Mouse (Mus musculus) layer of hippocampus, postnatal 25 days (tissue): ENCODE data around the gene Vwa5b1. TPM values are rescaled to one million over a fixed set of nuclear protein-coding genes. Genes with fewer than 3 reads are reported as not detected.

Source experiments
- DNase-seq, 2 experiments: peaks; one replicate each; pipeline ENCODE4 v3.0.0; 2022; ENCODE audit warnings: mixed read lengths in 2 of 2, low spot score in 1 of 2; ENCODE audit errors: extremely low spot score in 1 of 2
- total RNA-seq, 2 experiments: library from RNA; stranded (reverse); gene quantifications; 2 replicates each; pipeline ENCODE4 v1.2.3; 2021

The Vwa5b1 gene
- total RNA-seq, 2 experiments from 2014 or later: 1.0 TPM

GRCm38 (mm10) chr4:138533877-138534276 is 101.8 kb downstream of the Vwa5b1 start:
- no peak for DNase-seq

- DNase-seq: no peak
These were observed 103.9 kb downstream of the Vwa5b1 start for GRCm38 (mm10) chr4:138531761-138532160.

GRCm38 (mm10) chr4:138530011-138530410 is 105.7 kb downstream of the Vwa5b1 start:
- DNase-seq: no peak

- no peak for DNase-seq
These were observed 110.0 kb downstream of the Vwa5b1 start for GRCm38 (mm10) chr4:138525684-138526083.

GRCm38 (mm10) chr4:138524769-138525168 is 110.9 kb downstream of the Vwa5b1 start:
- DNase-seq: no peak

GRCm38 (mm10) chr4:138523775-138524174 is 111.9 kb downstream of the Vwa5b1 start:
- DNase-seq: no peak

- DNase-seq: no peak
These were observed 113.4 kb downstream of the Vwa5b1 start for GRCm38 (mm10) chr4:138522296-138522695.

GRCm38 (mm10) chr4:138517153-138517789 is 118.4 kb downstream of the Vwa5b1 start:
- DNase-seq: no peak

- DNase-seq: no peak
These were observed 119.2 kb downstream of the Vwa5b1 start for GRCm38 (mm10) chr4:138516448-138516847.

Other genes starting within 250 kb of the Vwa5b1 start
- 10 to 100 TPM; 28.7 to 31.0 TPM for gene Fam43b, start 239.4 kb downstream of the Vwa5b1 start, total RNA-seq
- 10 to 100 TPM; 57.7 to 57.8 TPM for gene Mul1, start 201.2 kb downstream of the Vwa5b1 start, total RNA-seq
- 100 to 1,000 TPM; 348 to 359 TPM for gene Camk2n1, start 181.6 kb downstream of the Vwa5b1 start, total RNA-seq
- under 1 TPM in 1 of 2 experiments, not detected in 1; 0.21 TPM for gene Pla2g2c, start 88.9 kb upstream of the Vwa5b1 start, total RNA-seq
- gene Ubxn10, start 101.3 kb upstream of the Vwa5b1 start, total RNA-seq: 1 to 10 TPM; 1.3 to 1.6 TPM
- gene Pla2g2f, start 121.7 kb upstream of the Vwa5b1 start, total RNA-seq: 1 to 10 TPM; 1.5 to 1.6 TPM
- gene Pla2g2d, start 139.9 kb upstream of the Vwa5b1 start, total RNA-seq: under 1 TPM; 0.28 to 0.54 TPM
- gene Pla2g5, start 227.6 kb upstream of the Vwa5b1 start, total RNA-seq: 1 to 10 TPM in 1 of 2 experiments, under 1 TPM in 1; 0.76 to 1.1 TPM
- gene Gm13030, start 238.1 kb upstream of the Vwa5b1 start, total RNA-seq: not detected
- not detected for gene Pla2g2e, start 242.1 kb upstream of the Vwa5b1 start, total RNA-seq